Mouse (Mus musculus) neural tube, embryonic 14.5 days (tissue): ENCODE data around the gene Pdzd7. TPM values are rescaled to one million over a fixed set of nuclear protein-coding genes. Genes with fewer than 3 reads are reported as not detected.
A peak's percentile ranks its signal among the peaks of the same experiment; 100 is the strongest.

Experiments
- ATAC-seq: fragments of 200-750 bp; cut with Nextera tagmentation; 2 replicates; pipeline ENCODE4 v1.8.0; 2017; ENCODE audit warnings: low read depth, mild to moderate bottlenecking, moderate TSS enrichment, moderate library complexity
- H3K27ac ChIP-seq: fragments of 300-500 bp; sonication (generic); 2 replicates; pipeline ENCODE4 v1.5.1; 2014; ENCODE audit warnings: low read depth, mild to moderate bottlenecking, control low read depth, low read length, moderate library complexity, mixed read lengths
- H3K27me3 ChIP-seq: fragments of 300-500 bp; sonication (generic); 2 replicates; pipeline ENCODE4 v1.6.1; 2014; ENCODE audit warnings: low read length; ENCODE audit not compliant: control insufficient read depth, insufficient read depth
- H3K36me3 ChIP-seq: fragments of 300-500 bp; sonication (generic); 2 replicates; pipeline ENCODE4 v1.6.1; 2014; ENCODE audit warnings: low read length, mixed read lengths; ENCODE audit not compliant: control insufficient read depth, insufficient read depth
- H3K4me1 ChIP-seq: fragments of 300-500 bp; sonication (generic); 2 replicates; pipeline ENCODE4 v1.6.1; 2014; ENCODE audit warnings: low read length; ENCODE audit not compliant: control insufficient read depth, insufficient read depth
- H3K4me2 ChIP-seq: fragments of 300-500 bp; sonication (generic); 2 replicates; pipeline ENCODE4 v1.6.1; 2014; ENCODE audit warnings: mild to moderate bottlenecking, low read depth, low read length, control low read depth
- H3K4me3 ChIP-seq: fragments of 300-500 bp; sonication (generic); 2 replicates; pipeline ENCODE4 v1.5.1; 2014; ENCODE audit warnings: low read depth, low read length, control low read depth, mixed read lengths
- H3K9ac ChIP-seq: fragments of 300-500 bp; sonication (generic); replicated peaks from 2 replicates; pipeline ENCODE4 v1.6.1; 2014; ENCODE audit warnings: low read depth, mild to moderate bottlenecking, control low read depth, low read length, mixed read lengths
- H3K9me3 ChIP-seq: fragments of 300-500 bp; sonication (generic); 2 replicates; pipeline ENCODE4 v1.6.1; 2016; ENCODE audit warnings: low read length; ENCODE audit not compliant: control insufficient read depth
- WGBS: fragments of 180-500 bp; shearing (Covaris S2); extraction: QIAGEN DNeasy Blood & Tissue Kit; methylation state at CpG from one replicate; pipeline ENCODE4 v1.1.7; 2014; 5-methylcytosine and 5-hydroxymethylcytosine counted together
- polyA plus RNA-seq: library from polyadenylated mRNA; unstranded; fragments of >200 nt; fragmentation: Nextera tagmentation; extraction: Ambion mirVana; gene quantifications from 2 replicates; pipeline ENCODE4 v1.2.1, GENCODE M21; 2014

Gene Pdzd7
- polyA plus RNA-seq, 1 experiment from 2014 or later: 2.5 TPM

DNA sequence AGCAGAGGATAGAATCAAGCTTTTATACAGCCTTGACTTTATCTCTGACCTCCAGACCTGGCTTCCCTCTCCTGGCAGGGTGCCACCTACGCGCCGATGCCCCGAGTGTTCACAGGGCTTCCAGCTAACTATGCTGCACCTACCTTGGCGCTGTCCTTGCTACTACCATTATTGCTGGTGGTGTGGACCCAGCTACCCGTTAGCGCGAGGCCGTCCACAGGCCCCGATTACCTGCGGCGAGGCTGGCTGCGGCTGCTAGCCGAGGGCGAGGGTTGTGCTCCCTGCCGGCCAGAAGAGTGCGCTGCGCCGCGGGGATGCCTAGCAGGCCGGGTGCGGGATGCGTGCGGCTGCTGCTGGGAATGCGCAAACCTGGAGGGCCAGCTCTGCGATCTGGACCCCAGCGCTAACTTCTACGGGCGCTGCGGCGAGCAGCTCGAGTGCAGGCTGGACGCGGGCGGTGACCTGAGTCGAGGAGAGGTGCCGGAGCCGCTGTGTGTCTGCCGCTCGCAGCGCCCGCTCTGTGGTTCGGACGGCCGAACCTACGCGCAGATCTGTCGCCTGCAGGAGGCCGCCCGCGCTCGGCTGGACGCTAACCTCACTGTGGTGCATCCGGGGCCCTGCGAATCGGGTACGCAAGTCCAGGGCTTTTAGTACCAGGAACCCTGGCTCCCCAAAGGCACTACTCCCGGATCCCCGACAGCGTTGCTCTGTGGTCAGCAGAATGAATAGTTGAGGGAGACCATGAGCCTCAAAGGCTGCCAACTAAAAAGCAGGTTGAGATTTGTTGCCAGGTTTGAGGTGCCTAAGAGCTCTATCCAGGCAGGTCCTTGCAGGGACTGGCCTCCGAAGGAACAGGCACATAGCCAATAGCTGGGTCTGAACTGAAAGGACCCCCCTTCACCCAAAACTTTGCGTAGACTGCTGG is 31.3 kb upstream of the Pdzd7 start:
- H3K9me3 ChIP-seq: no peaks in the 10 kb centered on the region
- WGBS: under 1% methylated on average over 62 of the region's 62 CpGs
- H3K27me3 ChIP-seq: peaks cover 44% of the 10 kb centered on the region
- H3K9ac ChIP-seq: no peak overlapping the region; the same call in 1 of the 2 replicates
- H3K4me2 ChIP-seq: peak overlapping the region; percentile 99
- peaks cover 20% of the 10 kb centered on the region for H3K4me1 ChIP-seq
- no peaks in the 10 kb centered on the region for H3K36me3 ChIP-seq
- H3K27ac ChIP-seq: no peak overlapping the region
- peak overlapping the region; percentile 26 for H3K4me3 ChIP-seq
- ATAC-seq: no peak

DNA sequence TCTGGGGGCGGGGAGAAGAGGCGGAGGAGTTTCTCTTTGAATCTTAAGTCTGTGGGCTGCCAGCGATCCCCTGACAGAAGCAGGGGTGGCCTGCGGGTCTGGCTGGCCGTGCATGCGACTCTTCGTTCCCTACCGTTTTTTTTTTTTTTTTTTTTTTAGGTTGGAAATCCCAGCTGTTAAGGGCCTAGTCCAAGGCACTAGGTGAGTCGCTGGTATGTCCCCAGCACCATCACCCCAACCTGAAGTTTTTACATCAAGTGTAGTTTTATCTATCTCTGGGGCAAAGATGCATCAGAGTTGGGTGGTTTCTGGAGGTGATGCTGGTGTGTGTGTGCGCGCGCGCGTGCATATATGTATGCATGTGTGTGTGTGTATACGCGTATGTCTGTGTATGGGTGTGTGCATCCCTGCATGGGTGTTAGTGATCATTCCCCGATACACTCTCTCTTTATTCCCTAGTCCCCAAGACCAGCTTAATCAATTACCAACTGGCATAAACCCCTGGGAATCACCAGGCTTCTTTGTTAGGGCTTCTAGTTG is 30.6 kb upstream of the Pdzd7 start:
- Histone ChIP-seq H3K9ac (no peak overlapping the region; the same call in 1 of the 2 replicates), H3K27ac (no peak overlapping the region), H3K27me3 (peaks cover 43% of the 10 kb centered on the region), H3K36me3 (no peaks in the 10 kb centered on the region), H3K9me3 (no peaks in the 10 kb centered on the region), H3K4me2 (peak overlapping the region; percentile 99), H3K4me3 (peak overlapping the region; percentile 26), H3K4me1 (peaks cover 20% of the 10 kb centered on the region)
- 4% methylated on average over 17 of the region's 17 CpGs for WGBS
- ATAC-seq: no peak

DNA sequence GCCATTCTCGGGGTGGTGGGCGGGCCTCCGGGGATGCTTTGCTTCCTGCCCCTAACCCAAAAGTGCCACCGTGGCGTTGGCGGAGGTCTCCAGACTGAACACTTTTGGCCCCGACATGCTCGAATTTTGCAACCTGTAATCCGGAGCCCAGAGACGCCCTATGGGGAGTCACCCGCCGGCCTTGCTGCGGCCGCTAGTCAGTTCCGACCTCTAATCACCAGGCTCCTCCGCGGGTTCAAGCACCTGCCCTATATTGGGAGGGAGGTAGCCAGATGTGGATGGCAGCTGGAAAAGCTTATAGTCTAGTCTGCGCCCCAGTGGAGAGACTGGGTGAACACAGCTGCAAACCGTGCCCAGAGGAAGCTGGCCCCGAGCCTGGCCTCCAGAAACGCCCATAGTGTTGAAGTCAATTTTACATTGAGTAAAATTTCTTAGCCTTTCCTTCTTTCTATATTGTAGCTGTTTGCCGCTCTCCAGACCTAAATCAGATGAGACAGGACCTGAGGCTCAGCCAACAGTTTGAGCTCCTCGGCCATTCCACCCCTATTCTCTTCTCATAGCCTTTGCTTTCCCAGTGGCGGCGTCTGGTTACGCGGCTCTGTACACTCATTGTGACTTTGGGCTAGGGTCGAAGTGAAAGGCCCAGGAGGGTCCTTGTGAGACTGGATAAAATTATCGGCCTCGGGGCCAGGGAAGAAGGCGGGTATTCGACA is 30.0 kb upstream of the Pdzd7 start:
- Histone ChIP-seq H3K4me2 (peak overlapping the region; percentile 99), H3K9ac (peak overlapping the region; percentile 80), H3K9me3 (no peaks in the 10 kb centered on the region), H3K27me3 (peaks cover 40% of the 10 kb centered on the region), H3K4me1 (peaks cover 16% of the 10 kb centered on the region), H3K27ac (no peak overlapping the region; the same call in 1 of the 2 replicates), H3K4me3 (peak overlapping the region; percentile 65), H3K36me3 (no peaks in the 10 kb centered on the region)
- peak; percentile 26 for ATAC-seq
- under 1% methylated on average over 32 of the region's 32 CpGs for WGBS

DNA sequence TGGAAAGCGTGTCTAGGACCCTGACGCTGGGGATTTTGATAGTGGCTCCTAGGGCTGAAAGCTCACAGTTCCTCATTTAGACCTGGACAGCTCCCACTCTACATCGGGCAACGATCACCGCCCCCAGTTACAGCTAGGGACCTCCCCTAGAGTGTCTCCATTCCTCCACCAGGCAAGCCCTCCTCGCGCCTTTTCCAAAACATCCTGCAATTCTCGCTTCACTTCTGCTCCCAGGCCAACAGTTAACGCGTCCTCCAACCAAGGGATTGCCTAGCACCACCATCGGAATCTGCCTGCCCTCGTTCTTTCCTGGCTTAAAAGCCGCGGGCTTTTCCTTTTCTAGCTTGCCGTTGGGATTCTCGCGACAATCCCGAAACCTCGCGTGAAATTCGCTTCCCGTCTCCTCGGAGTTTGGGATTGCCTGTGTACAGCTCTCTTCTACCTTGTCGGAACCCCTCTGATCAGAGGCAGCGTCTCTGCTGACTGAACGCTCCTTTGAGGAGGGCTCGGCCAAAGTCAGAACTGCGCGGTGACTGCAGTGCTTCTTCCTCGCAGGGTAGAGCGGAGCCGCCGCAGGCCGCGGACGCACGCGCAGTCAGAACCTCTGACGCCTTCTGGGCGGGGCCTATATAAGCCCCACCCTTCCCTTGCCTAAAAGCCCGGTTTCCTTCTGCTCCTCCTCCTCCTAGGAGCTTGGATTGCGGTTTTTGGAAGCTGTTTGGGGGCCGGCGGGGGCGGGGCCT is 29.2 kb upstream of the Pdzd7 start, which contains the start of gene Kazald1:
Kazald1 (plus strand) TSS at position 662 of the 743 bp plus-strand sequence.
- peak within 1 kb of the TSS; percentile 90 for H3K27ac ChIP-seq
- peak; percentile 88 for ATAC-seq
- no peaks in the 10 kb centered on the region for H3K9me3 ChIP-seq
- peak within 1 kb of the TSS; percentile 80 for H3K9ac ChIP-seq
- H3K4me3 ChIP-seq: peak within 1 kb of the TSS; percentile 65
- peaks cover 35% of the 10 kb centered on the region for H3K27me3 ChIP-seq
- under 1% methylated on average over 45 of the region's 45 CpGs for WGBS
- no peaks in the 10 kb centered on the region for H3K36me3 ChIP-seq
- H3K4me1 ChIP-seq: peaks cover 9% of the 10 kb centered on the region
- peak within 1 kb of the TSS; percentile 99 for H3K4me2 ChIP-seq

DNA sequence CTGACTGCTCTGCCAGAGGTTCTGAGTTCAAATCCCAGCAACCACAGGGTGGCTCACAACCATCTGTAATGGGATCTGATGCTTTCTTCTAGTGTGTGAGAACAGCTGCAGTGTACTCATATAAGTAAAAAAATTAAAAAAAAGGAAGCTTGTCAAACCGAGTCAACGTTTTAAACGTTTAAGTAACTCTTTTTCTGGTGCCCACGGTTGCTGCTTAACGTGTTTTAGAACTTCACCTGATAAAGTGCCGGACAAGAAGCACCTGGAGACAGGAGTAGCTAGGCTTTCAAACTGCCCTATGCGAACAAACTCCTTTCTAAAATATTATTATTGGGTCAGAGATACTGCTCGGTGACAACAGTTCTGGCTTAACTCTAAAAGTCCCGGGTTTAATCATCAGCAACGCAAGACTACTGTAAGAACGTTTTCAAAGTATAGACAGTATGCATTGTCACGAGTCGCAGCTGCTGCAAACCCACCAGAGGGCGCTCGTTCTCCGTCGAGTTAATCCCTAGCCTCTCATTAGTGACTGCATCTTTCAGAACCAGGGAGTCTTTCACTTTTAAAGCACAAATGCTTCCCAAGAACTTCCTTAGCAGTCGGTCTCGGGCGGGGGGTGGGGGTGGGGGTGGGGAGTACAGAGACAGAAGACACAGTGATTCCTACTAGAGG is 28.5 kb upstream of the Pdzd7 start:
- Histone ChIP-seq H3K4me1 (peaks cover 8% of the 10 kb centered on the region), H3K27ac (no peak overlapping the region), H3K9ac (peak overlapping the region; percentile 80), H3K27me3 (peaks cover 32% of the 10 kb centered on the region), H3K4me2 (peak overlapping the region; percentile 99), H3K4me3 (peak overlapping the region; percentile 65), H3K36me3 (no peaks in the 10 kb centered on the region), H3K9me3 (no peaks in the 10 kb centered on the region)
- ATAC-seq: peak; percentile 52; the same call in 1 of the 2 replicates
- WGBS: 9% methylated on average over 20 of the region's 20 CpGs

DNA sequence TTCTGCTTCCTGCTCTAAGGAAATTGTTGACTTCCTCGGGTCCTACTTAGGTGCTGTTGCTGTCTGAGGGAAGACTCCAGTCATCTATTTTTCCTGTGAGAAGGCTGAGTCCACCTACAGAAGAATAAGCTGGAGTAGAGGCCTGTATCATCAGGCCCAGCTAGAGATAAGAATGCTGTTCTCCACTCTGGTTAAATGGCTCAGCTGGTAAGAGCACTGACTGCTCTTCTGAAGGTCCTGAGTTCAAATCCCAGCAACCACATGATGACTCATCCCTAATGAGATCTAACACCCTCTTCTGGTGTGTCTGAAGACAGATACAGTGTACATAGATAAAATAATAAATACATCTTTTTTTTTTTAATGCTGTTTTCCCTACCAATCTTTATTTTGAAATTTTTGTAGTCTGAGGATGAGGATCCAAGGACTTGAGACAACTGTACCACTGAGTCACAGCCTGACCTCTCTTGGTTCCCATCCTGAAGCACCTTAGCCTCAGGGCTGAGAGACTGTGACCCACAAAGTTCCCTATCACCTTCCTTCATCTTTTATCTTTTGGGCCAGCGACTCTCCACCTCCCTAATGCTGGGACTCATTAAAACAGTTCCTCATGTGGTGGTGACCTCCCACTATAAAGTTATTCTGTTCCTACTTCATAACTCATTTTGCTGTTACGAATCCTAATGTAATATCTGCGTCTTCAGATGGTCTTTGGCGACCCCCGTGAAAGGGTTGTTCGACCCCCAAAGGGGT is 22.4 kb upstream of the Pdzd7 start:
- no peak for ATAC-seq
- no peaks in the 10 kb centered on the region for H3K4me1 ChIP-seq
- H3K36me3 ChIP-seq: no peaks in the 10 kb centered on the region
- no peak overlapping the region for H3K27ac ChIP-seq
- H3K9ac ChIP-seq: no peak overlapping the region
- no peak overlapping the region for H3K4me2 ChIP-seq
- H3K9me3 ChIP-seq: no peaks in the 10 kb centered on the region
- H3K27me3 ChIP-seq: peaks cover 21% of the 10 kb centered on the region
- H3K4me3 ChIP-seq: no peak overlapping the region
- 78% methylated on average over 7 of the region's 7 CpGs for WGBS

DNA sequence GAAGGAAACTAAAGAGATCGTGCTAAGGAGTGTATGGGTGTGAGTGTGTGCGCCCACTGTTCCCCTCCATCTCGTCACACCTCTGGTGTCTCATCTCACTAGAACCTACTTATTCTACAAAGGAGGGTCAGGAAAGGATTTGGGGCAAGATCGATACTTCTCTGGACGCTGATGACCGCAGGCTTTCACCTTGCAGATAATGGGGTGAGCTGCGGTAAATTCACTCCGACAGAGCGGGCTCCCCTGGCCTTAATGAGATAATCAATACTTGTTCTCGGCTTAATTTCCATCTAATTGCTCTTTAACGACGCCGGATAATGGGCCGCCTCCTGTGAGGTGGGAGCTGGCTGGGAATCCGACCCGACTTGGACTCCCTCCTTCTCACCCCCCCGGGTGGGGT is 21.7 kb upstream of the Pdzd7 start:
- H3K9ac ChIP-seq: no peak overlapping the region
- H3K27ac ChIP-seq: no peak overlapping the region
- ATAC-seq: no peak
- peaks cover 21% of the 10 kb centered on the region for H3K27me3 ChIP-seq
- no peak overlapping the region for H3K4me2 ChIP-seq
- no peaks in the 10 kb centered on the region for H3K36me3 ChIP-seq
- WGBS: 12% methylated on average over 17 of the region's 17 CpGs
- H3K9me3 ChIP-seq: no peaks in the 10 kb centered on the region
- no peaks in the 10 kb centered on the region for H3K4me1 ChIP-seq
- H3K4me3 ChIP-seq: no peak overlapping the region

DNA sequence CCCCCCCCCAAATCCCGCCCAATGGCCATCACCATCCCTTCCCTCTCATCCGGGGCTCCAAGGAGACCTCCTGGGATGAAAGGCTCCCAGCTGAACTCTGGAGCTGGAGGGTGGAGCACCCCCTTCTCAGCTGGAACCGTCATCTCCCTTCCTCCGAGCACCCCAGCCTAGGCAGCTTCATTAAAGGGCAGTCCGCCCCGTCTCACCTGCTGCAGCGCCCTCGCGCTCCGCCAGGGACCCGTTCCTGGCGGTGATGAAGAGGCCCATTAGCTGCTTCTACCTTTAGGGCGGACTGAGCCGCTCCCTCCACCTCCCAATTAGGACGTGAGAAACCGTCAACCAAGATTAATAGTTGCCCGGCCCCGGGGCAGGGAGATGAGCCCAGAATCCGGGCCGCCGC is 19.7 kb upstream of the Pdzd7 start:
- 4% methylated on average over 21 of the region's 21 CpGs for WGBS
- H3K27me3 ChIP-seq: peaks cover 21% of the 10 kb centered on the region

More for the DNA sequence above, 19.7 kb upstream of the Pdzd7 start:
- H3K4me2 ChIP-seq: no peak overlapping the region
- H3K4me3 ChIP-seq: no peak overlapping the region
- no peaks in the 10 kb centered on the region for H3K4me1 ChIP-seq
- no peak overlapping the region for H3K9ac ChIP-seq
- no peak for ATAC-seq
- no peak overlapping the region for H3K27ac ChIP-seq
- no peaks in the 10 kb centered on the region for H3K36me3 ChIP-seq
- no peaks in the 10 kb centered on the region for H3K9me3 ChIP-seq
